Mouse (Mus musculus) intestine, postnatal 0 days (tissue): Measurements from ENCODE around the gene Atrnl1. TPM values are rescaled to one million over a fixed set of nuclear protein-coding genes. Genes with fewer than 3 reads are reported as not detected.

Source experiments
- ATAC-seq: fragments of 200-750 bp; cut with Nextera tagmentation; 2 replicates; pipeline ENCODE4 v1.8.0; 2017; ENCODE audit warnings: mild to moderate bottlenecking, moderate TSS enrichment, moderate library complexity
- H3K27ac ChIP-seq: fragments of 300-500 bp; sonication (generic); 2 replicates; pipeline ENCODE4 v1.5.1; 2014; ENCODE audit warnings: mild to moderate bottlenecking, low read depth, low read length, moderate library complexity
- H3K27me3 ChIP-seq: fragments of 300-500 bp; sonication (generic); replicated peaks from 2 replicates; pipeline ENCODE4 v1.6.1; 2014; ENCODE audit warnings: low read length, mixed read lengths; ENCODE audit not compliant: control insufficient read depth, insufficient read depth
- H3K36me3 ChIP-seq: fragments of 300-500 bp; sonication (generic); 2 replicates; pipeline ENCODE4 v1.6.1; 2014; ENCODE audit warnings: mild to moderate bottlenecking, moderate library complexity; ENCODE audit not compliant: control insufficient read depth, insufficient read depth
- H3K4me1 ChIP-seq: fragments of 300-500 bp; sonication (generic); replicated peaks from 2 replicates; pipeline ENCODE4 v1.6.1; 2014; ENCODE audit warnings: antibody characterized with exemption, low read length, mixed read lengths; ENCODE audit not compliant: control insufficient read depth, insufficient read depth
- H3K4me2 ChIP-seq: fragments of 300-500 bp; sonication (generic); replicated peaks from 2 replicates; pipeline ENCODE4 v1.6.1; 2014; ENCODE audit warnings: low read depth, mild to moderate bottlenecking, moderate library complexity
- H3K4me3 ChIP-seq: fragments of 300-500 bp; sonication (generic); 2 replicates; pipeline ENCODE4 v1.5.1; 2014; ENCODE audit warnings: low read depth, low read length
- H3K9ac ChIP-seq: fragments of 300-500 bp; sonication (generic); 2 replicates; pipeline ENCODE4 v1.6.1; 2014; ENCODE audit warnings: mild to moderate bottlenecking, low read depth, low read length
- H3K9me3 ChIP-seq: fragments of 300-500 bp; sonication (generic); 2 replicates; pipeline ENCODE4 v1.6.1; 2016; ENCODE audit warnings: mixed run types; ENCODE audit not compliant: control insufficient read depth
- CTCF ChIP-seq: sonication (generic); IDR thresholded peaks from 2 replicates; pipeline ENCODE4 v1.5.1; 2016; ENCODE audit warnings: low read depth, mild to moderate bottlenecking, control low read depth, antibody characterized with exemption, moderate library complexity
- WGBS: fragments of 180-500 bp; shearing (Covaris S2); extraction: QIAGEN DNeasy Blood & Tissue Kit; methylation state at CpG from one replicate; pipeline ENCODE4 v1.1.7; 2014; 5-methylcytosine and 5-hydroxymethylcytosine counted together
- polyA plus RNA-seq: library from polyadenylated mRNA; unstranded; fragments of >200 nt; fragmentation: Nextera tagmentation; extraction: Ambion mirVana; gene quantifications from 2 replicates; pipeline ENCODE4 v1.2.1, GENCODE M21; 2015

Atrnl1 gene
- polyA plus RNA-seq, 1 experiment from 2014 or later = 2.6 TPM

- H3K36me3 ChIP-seq = no peaks in the 10 kb centered on the region
- H3K4me1 ChIP-seq = no peaks in the 10 kb centered on the region; the same call in 1 of the 2 replicates
- H3K27me3 ChIP-seq = no peaks in the 10 kb centered on the region
- H3K9me3 ChIP-seq = no peaks in the 10 kb centered on the region
- H3K4me2 ChIP-seq = no peak overlapping the region
- no peak overlapping the region for H3K4me3 ChIP-seq
- no peak for TF ChIP-seq CTCF
- no peak overlapping the region for H3K27ac ChIP-seq
- no peak overlapping the region for H3K9ac ChIP-seq
- 74% methylated on average over 16 of the region's 16 CpGs for WGBS
- ATAC-seq = no peak
Observed at GRCm38 (mm10) chr19:57961738-57962640, 351.2 kb downstream of the Atrnl1 start.

- Histone ChIP-seq H3K27ac (no peak overlapping the region), H3K9ac (no peak overlapping the region), H3K27me3 (no peaks in the 10 kb centered on the region), H3K4me1 (no peaks in the 10 kb centered on the region; the same call in 1 of the 2 replicates), H3K4me3 (no peak overlapping the region), H3K9me3 (no peaks in the 10 kb centered on the region), H3K4me2 (no peak overlapping the region), H3K36me3 (no peaks in the 10 kb centered on the region)
- TF ChIP-seq CTCF = no peak
- WGBS = 87% methylated on average over 6 of the region's 6 CpGs
- ATAC-seq = no peak
Observed at GRCm38 (mm10) chr19:57963874-57964273, 353.0 kb downstream of the Atrnl1 start.

GRCm38 (mm10) chr19:57969766-57970165, 358.9 kb downstream of the Atrnl1 start:
- no peaks in the 10 kb centered on the region for H3K4me1 ChIP-seq
- no peak overlapping the region for H3K27ac ChIP-seq
- H3K9me3 ChIP-seq = no peaks in the 10 kb centered on the region
- no peaks in the 10 kb centered on the region for H3K27me3 ChIP-seq
- 95% methylated on average over 7 of the region's 7 CpGs for WGBS
- H3K4me3 ChIP-seq = no peak overlapping the region
- H3K36me3 ChIP-seq = no peaks in the 10 kb centered on the region
- H3K4me2 ChIP-seq = no peak overlapping the region
- no peak overlapping the region for H3K9ac ChIP-seq
- no peak for TF ChIP-seq CTCF
- ATAC-seq = no peak

- H3K36me3 ChIP-seq = no peaks in the 10 kb centered on the region
- 0 out of 2 replicates have a peak, but pooled peaks have one; percentile 6 for TF ChIP-seq CTCF
- 85% methylated on average over 13 of the region's 13 CpGs for WGBS
- H3K27me3 ChIP-seq = no peaks in the 10 kb centered on the region
- H3K9me3 ChIP-seq = no peaks in the 10 kb centered on the region
- H3K4me2 ChIP-seq = no peak overlapping the region
- no peak overlapping the region for H3K4me3 ChIP-seq
- H3K9ac ChIP-seq = no peak overlapping the region
- no peak for ATAC-seq
- H3K27ac ChIP-seq = no peak overlapping the region
- H3K4me1 ChIP-seq = no peaks in the 10 kb centered on the region
Observed at GRCm38 (mm10) chr19:57970342-57970895, 359.6 kb downstream of the Atrnl1 start.

- ATAC-seq = no peak
- no peak overlapping the region for H3K27ac ChIP-seq
- H3K4me1 ChIP-seq = no peaks in the 10 kb centered on the region
- no peak overlapping the region for H3K9ac ChIP-seq
- H3K4me2 ChIP-seq = no peak overlapping the region
- no peak for TF ChIP-seq CTCF
- no peaks in the 10 kb centered on the region for H3K36me3 ChIP-seq
- no peaks in the 10 kb centered on the region for H3K9me3 ChIP-seq
- H3K27me3 ChIP-seq = no peaks in the 10 kb centered on the region
- no peak overlapping the region for H3K4me3 ChIP-seq
- 93% methylated on average over 6 of the region's 6 CpGs for WGBS
Observed at GRCm38 (mm10) chr19:57975201-57975600, 364.4 kb downstream of the Atrnl1 start.

GRCm38 (mm10) chr19:57985918-57986900, 375.4 kb downstream of the Atrnl1 start:
- Histone ChIP-seq H3K4me1 (no peaks in the 10 kb centered on the region), H3K27me3 (no peaks in the 10 kb centered on the region), H3K27ac (no peak overlapping the region), H3K4me2 (no peak overlapping the region), H3K9me3 (no peaks in the 10 kb centered on the region), H3K9ac (no peak overlapping the region), H3K4me3 (no peak overlapping the region), H3K36me3 (no peaks in the 10 kb centered on the region; the same call in 1 of the 2 replicates)
- WGBS = 89% methylated on average over 21 of the region's 21 CpGs
- ATAC-seq = no peak
- no peak for TF ChIP-seq CTCF
